ENCODE assay signal across 8 mouse cellular contexts in genomic region chr17:26676616-26677376, GRCm38 (mm10). TPM values are rescaled to one million over a fixed set of nuclear protein-coding genes. Genes with fewer than 3 reads are reported as not detected.
DNase-seq lines count a peak whose midpoint lies in the region; ATAC-seq and TF ChIP-seq lines count a peak whose summit lies in the region.

No protein-coding gene starts in this region.

- H3K4me3 ChIP-seq in MEL (ENCODE audit: control insufficient read depth in 1 of 2, insufficient read depth in 1 of 2, low read depth in 2 of 2, low read length in 2 of 2) = peak overlapping the region; percentile 98 to 100
- peak overlapping the region; percentile 92 for H3K4me3 ChIP-seq in intestine, embryonic 15.5 days (replicated peaks)
- peak overlapping the region; percentile 75 to 89 for H3K4me3 ChIP-seq in liver, embryonic 14.5 days (ENCODE audit: insufficient read depth in 1 of 2, low read depth in 2 of 2, low read length in 2 of 2)

- no peaks in the 10 kb centered on the region for H3K9me3 ChIP-seq in MEL (replicated peaks; ENCODE audit: insufficient read depth, low read length)
- H3K9me3 ChIP-seq in intestine, embryonic 15.5 days = no peaks in the 10 kb centered on the region
- H3K9me3 ChIP-seq in liver, embryonic 14.5 days (ENCODE audit: control insufficient read depth, low read length) = no peaks in the 10 kb centered on the region

- H3K4me1 ChIP-seq in MEL (ENCODE audit: control insufficient read depth in 1 of 2, insufficient read depth in 2 of 2, low read length in 2 of 2) = peaks cover 9 to 35% of the 10 kb centered on the region in 2 experiments; a peak in 3 of 4 replicates
- peaks cover 11% of the 10 kb centered on the region; the same call in 1 of the 2 replicates for H3K4me1 ChIP-seq in intestine, embryonic 15.5 days (replicated peaks)
- H3K4me1 ChIP-seq in liver, embryonic 14.5 days (replicated peaks; ENCODE audit: control insufficient read depth in 2 of 2, insufficient read depth in 2 of 2, low read length in 1 of 2) = peaks cover 14 to 19% of the 10 kb centered on the region in 2 experiments

- peak overlapping the region; percentile 95 for H3K9ac ChIP-seq in MEL (ENCODE audit: control insufficient read depth, low read depth, low read length, poor library complexity, severe bottlenecking)
- peak overlapping the region; percentile 80 for H3K9ac ChIP-seq in intestine, embryonic 15.5 days
- H3K9ac ChIP-seq in liver, embryonic 14.5 days (replicated peaks) = peak overlapping the region; percentile 94

- peak; percentile 81 for DNase-seq in 416B (ENCODE audit: low read depth)
- DNase-seq in MEL (ENCODE audit: low read depth, low spot score) = peak; percentile 90
- DNase-seq in embryo, embryonic 10.5 days (ENCODE audit: low spot score) = peak; percentile 68
- DNase-seq in heart, adult 11 months = peak; percentile 99
- peak; percentile 45 to 56 (median 47) for DNase-seq in liver, embryonic 14.5 days (ENCODE audit: low read depth in 3 of 3, low spot score in 3 of 3)
- DNase-seq in thymus, postnatal 0 days (ENCODE audit: low spot score) = no peak

- no peak; the same call in 1 of the 2 replicates for TF ChIP-seq RAD21 in MEL (IDR thresholded peaks at IDR 0.05; ENCODE audit: low read depth, low read length)

- TF ChIP-seq POLR2A in MEL (IDR thresholded peaks at IDR 0.05; ENCODE audit: control insufficient read depth in 1 of 2, insufficient read depth in 1 of 2, low read depth in 1 of 2, low read length in 2 of 2, poor library complexity in 1 of 2) = no peak; a peak in 2 of 4 replicates

- H3K79me2 ChIP-seq in MEL (ENCODE audit: control insufficient read depth, insufficient read depth, low read length, poor library complexity) = peaks cover 34% of the 10 kb centered on the region

- peak overlapping the region; percentile 97 for H3K27ac ChIP-seq in MEL (ENCODE audit: control insufficient read depth, low read depth, low read length)
- H3K27ac ChIP-seq in intestine, embryonic 15.5 days = peak overlapping the region; percentile 94
- peak overlapping the region; percentile 90 for H3K27ac ChIP-seq in liver, embryonic 14.5 days

- H3K4me2 ChIP-seq in intestine, embryonic 15.5 days (replicated peaks) = peak overlapping the region; percentile 69
- peak overlapping the region; percentile 86 for H3K4me2 ChIP-seq in liver, embryonic 14.5 days (ENCODE audit: low read depth)

- WGBS in intestine, embryonic 15.5 days = 1% methylated on average over 26 of the region's 26 CpGs
- under 1% methylated on average over 26 of the region's 26 CpGs for WGBS in liver, embryonic 14.5 days (ENCODE audit: insufficient replicate concordance)

- no peak for TF ChIP-seq CTCF in MEL (IDR thresholded peaks at IDR 0.05 in 2 of 3, conservative IDR thresholded peaks at IDR 0.05 in 1 of 3; ENCODE audit: control insufficient read depth in 1 of 3, insufficient read depth in 1 of 3, low read depth in 2 of 3, low read length in 3 of 3, poor library complexity in 1 of 3, severe bottlenecking in 1 of 3)
- TF ChIP-seq CTCF in liver, embryonic 14.5 days (IDR thresholded peaks at IDR 0.05; ENCODE audit: low read depth) = no peak; the same call in none of the 2 replicates

- H3K27me3 ChIP-seq in MEL (ENCODE audit: control insufficient read depth in 1 of 2, insufficient read depth in 2 of 2, low read length in 2 of 2) = no peaks in the 10 kb centered on the region
- no peaks in the 10 kb centered on the region for H3K27me3 ChIP-seq in intestine, embryonic 15.5 days (replicated peaks)
- H3K27me3 ChIP-seq in liver, embryonic 14.5 days (ENCODE audit: control insufficient read depth, insufficient read depth, low read length) = no peaks in the 10 kb centered on the region

- ATAC-seq in intestine, embryonic 15.5 days = peak; percentile 93
- peak; percentile 90 for ATAC-seq in liver, embryonic 14.5 days (ENCODE audit: insufficient read depth)
- ATAC-seq in monocyte, adult 5-6 weeks (replicated peaks; ENCODE audit: insufficient number of reproducible peaks, low FRiP score, low TSS enrichment, poor library complexity, severe bottlenecking) = peak; percentile 23

- peaks cover 0 to 20% of the 10 kb centered on the region in 2 experiments; a peak in 2 of 4 replicates for H3K36me3 ChIP-seq in MEL (ENCODE audit: control insufficient read depth in 1 of 2, insufficient read depth in 2 of 2, low read length in 2 of 2)
- H3K36me3 ChIP-seq in intestine, embryonic 15.5 days = peaks cover 4% of the 10 kb centered on the region
- no peaks in the 10 kb centered on the region; the same call in 1 of the 2 replicates for H3K36me3 ChIP-seq in liver, embryonic 14.5 days (replicated peaks; ENCODE audit: control insufficient read depth, insufficient read depth, low read depth)

- peak; percentile 84 to 87 for TF ChIP-seq EP300 in MEL (IDR thresholded peaks at IDR 0.05; ENCODE audit: low read depth in 1 of 2, low read length in 2 of 2)
- TF ChIP-seq EP300 in liver, embryonic 14.5 days (IDR thresholded peaks at IDR 0.05; ENCODE audit: low read depth) = no peak

TF ChIP-seq in MEL, 35 proteins besides CTCF, POLR2A, EP300 and RAD21:
- TF ChIP-seq BHLHE40 (IDR thresholded peaks at IDR 0.05; ENCODE audit: borderline replicate concordance, low read depth, low read length) (peak; percentile 35; the same call in 1 of the 2 replicates), SIN3A (IDR thresholded peaks at IDR 0.05; ENCODE audit: low read length) (peak; percentile 89), USF1 (IDR thresholded peaks at IDR 0.05; ENCODE audit: low read depth, low read length) (peak; percentile 68), KAT2A (conservative IDR thresholded peaks at IDR 0.05; ENCODE audit: low read depth, low read length) (0 out of 2 replicates have a peak, but pooled peaks have one; percentile 16), MAX (IDR thresholded peaks at IDR 0.05; ENCODE audit: low read length) (peak; percentile 82), MAFK (IDR thresholded peaks at IDR 0.05; ENCODE audit: borderline replicate concordance, low read depth, low read length) (no peak), TAL1 (IDR thresholded peaks at IDR 0.05; ENCODE audit: low read length) (peak; percentile 58), POLR2AphosphoS5 (IDR thresholded peaks at IDR 0.05; ENCODE audit: borderline replicate concordance, low read depth, low read length) (0 out of 2 replicates have a peak, but pooled peaks have one; percentile 4), ZC3H11A (IDR thresholded peaks at IDR 0.05; ENCODE audit: low read depth, low read length) (no peak), NRF1 (IDR thresholded peaks at IDR 0.05; ENCODE audit: insufficient read depth, low read depth, low read length, poor library complexity, severe bottlenecking) (peak; percentile 51; the same call in 1 of the 2 replicates), RCOR1 (IDR thresholded peaks at IDR 0.05; ENCODE audit: low read depth, low read length) (peak; percentile 90), E2F4 (IDR thresholded peaks at IDR 0.05; ENCODE audit: borderline replicate concordance, low read depth, low read length) (peak; percentile 45), MAZ (IDR thresholded peaks at IDR 0.05; ENCODE audit: low read depth, low read length) (0 out of 2 replicates have a peak, but pooled peaks have one; percentile 66), MXI1 (IDR thresholded peaks at IDR 0.05; ENCODE audit: low read depth, low read length) (peak; percentile 72), TCF12 (IDR thresholded peaks at IDR 0.05; ENCODE audit: low read depth, low read length) (peak; percentile 67), MYB (IDR thresholded peaks at IDR 0.05; ENCODE audit: low read depth, low read length) (peak; percentile 85), MYC (IDR thresholded peaks at IDR 0.05; ENCODE audit: low read depth, low read length) (peak; percentile 85), ETS1 (IDR thresholded peaks at IDR 0.05; ENCODE audit: low read depth, low read length) (peak; percentile 94), ZKSCAN1 (IDR thresholded peaks at IDR 0.05; ENCODE audit: low read depth, low read length) (no peak), HCFC1 (IDR thresholded peaks at IDR 0.05; ENCODE audit: low read depth, low read length) (peak; percentile 40; the same call in 1 of the 2 replicates), GATA1 (IDR thresholded peaks at IDR 0.05; ENCODE audit: low read depth, low read length) (peak; percentile 67), POLR2AphosphoS2 (IDR thresholded peaks at IDR 0.05; ENCODE audit: low read length) (no peak), MEF2A (IDR thresholded peaks at IDR 0.05; ENCODE audit: extremely low read depth, insufficient replicate concordance, low read depth, low read length, poor library complexity, severe bottlenecking) (no peak)
TF ChIP-seq in MEL: peak in this region for 18.

RNA-seq across cellular contexts. Expression of gene Atp6v0e, which starts 13.8 kb away (rescaled TPM):
- 163 and 173 TPM in 2 replicates for total RNA-seq in MEL (2012; rRNA removed)
- 100 to 1,000 TPM in 1 of 2 experiments, not detected in 1; 200 TPM for polyA plus RNA-seq in MEL (2012; ENCODE audit: insufficient read depth in 1 of 2, insufficient read length in 2 of 2, low read depth in 1 of 2, low replicate concordance in 2 of 2, missing spikeins in 1 of 2)
- 259 and 286 TPM in 2 replicates for polyA plus RNA-seq in intestine, embryonic 15.5 days (2015; fragmentation: Nextera tagmentation; extraction: Ambion mirVana)
- 99.3 and 118 TPM in 2 replicates for polyA plus RNA-seq in liver, embryonic 14.5 days (2012; rRNA removed)
- polyA plus RNA-seq in liver, embryonic 14.5 days (2014; fragmentation: Nextera tagmentation; extraction: Ambion mirVana) = 204 and 209 TPM in 2 replicates
- 314 to 369 TPM (median 315 TPM) in 3 replicates for total RNA-seq in monocyte, adult 5-6 weeks (2017)
- 352 and 361 TPM in 2 replicates for polyA plus RNA-seq in thymus, postnatal 0 days (2015; fragmentation: Nextera tagmentation; extraction: Ambion mirVana)

RNA-seq across cellular contexts. Expression of gene Crebrf, which starts 38.7 kb away (rescaled TPM):
- total RNA-seq in MEL (2012; rRNA removed) = 2.9 and 3.8 TPM in 2 replicates
- polyA plus RNA-seq in MEL (2012; ENCODE audit: insufficient read depth in 1 of 2, insufficient read length in 2 of 2, low read depth in 1 of 2, low replicate concordance in 2 of 2, missing spikeins in 1 of 2) = 1 to 10 TPM in 1 of 2 experiments, not detected in 1; 1.3 TPM
- polyA plus RNA-seq in intestine, embryonic 15.5 days (2015; fragmentation: Nextera tagmentation; extraction: Ambion mirVana) = 8.3 and 8.8 TPM in 2 replicates
- polyA plus RNA-seq in liver, embryonic 14.5 days (2012; rRNA removed) = 1.2 and 1.3 TPM in 2 replicates
- polyA plus RNA-seq in liver, embryonic 14.5 days (2014; fragmentation: Nextera tagmentation; extraction: Ambion mirVana) = 2.8 and 3.2 TPM in 2 replicates
- total RNA-seq in monocyte, adult 5-6 weeks (2017) = 79.3 to 106 TPM (median 83.5 TPM) in 3 replicates
- 18.3 and 21.4 TPM in 2 replicates for polyA plus RNA-seq in thymus, postnatal 0 days (2015; fragmentation: Nextera tagmentation; extraction: Ambion mirVana)

Comparison
In these comparisons a context has a peak if more than half of its experiments do, and no peak if none do; other contexts are left out.
1. ATAC-seq: peak in every context shown above with its lines; median percentile 93 in intestine, embryonic 15.5 days; 90 in liver, embryonic 14.5 days; 23 in monocyte, adult 5-6 weeks.